Mouse (Mus musculus) embryonic facial prominence, embryonic 15.5 days (tissue): ENCODE data around the gene Lcn2. TPM values are rescaled to one million over a fixed set of nuclear protein-coding genes. Genes with fewer than 3 reads are reported as not detected.
A peak's percentile ranks its signal among the peaks of the same experiment; 100 is the strongest.

ENCODE experiments used
- ATAC-seq: fragments of 200-750 bp; cut with Nextera tagmentation; 2 replicates; pipeline ENCODE4 v1.8.0; 2017; ENCODE audit warnings: low read depth, moderate TSS enrichment; ENCODE audit not compliant: insufficient number of reproducible peaks, low FRiP score, low TSS enrichment
- H3K27ac ChIP-seq: fragments of 300-500 bp; sonication (generic); replicated peaks from 2 replicates; pipeline ENCODE4 v1.5.1; 2015; ENCODE audit warnings: mild to moderate bottlenecking, inconsistent platforms
- H3K27me3 ChIP-seq: fragments of 300-500 bp; sonication (generic); 2 replicates; pipeline ENCODE4 v1.6.1; 2015; ENCODE audit warnings: inconsistent platforms
- H3K36me3 ChIP-seq: fragments of 300-500 bp; sonication (generic); 2 replicates; pipeline ENCODE4 v1.6.1; 2015; ENCODE audit warnings: mild to moderate bottlenecking, inconsistent platforms
- H3K4me1 ChIP-seq: fragments of 300-500 bp; sonication (generic); 2 replicates; pipeline ENCODE4 v1.6.1; 2015; ENCODE audit warnings: inconsistent platforms
- H3K4me2 ChIP-seq: fragments of 300-500 bp; sonication (generic); replicated peaks from 2 replicates; pipeline ENCODE4 v1.6.1; 2015; ENCODE audit warnings: mild to moderate bottlenecking, inconsistent platforms
- H3K4me3 ChIP-seq: fragments of 300-500 bp; sonication (generic); replicated peaks from 2 replicates; pipeline ENCODE4 v1.5.1; 2015; ENCODE audit warnings: mild to moderate bottlenecking, inconsistent platforms
- H3K9ac ChIP-seq: fragments of 300-500 bp; sonication (generic); 2 replicates; pipeline ENCODE4 v1.6.1; 2015; ENCODE audit warnings: inconsistent platforms
- H3K9me3 ChIP-seq: fragments of 300-500 bp; sonication (generic); replicated peaks from 2 replicates; pipeline ENCODE4 v1.6.1; 2016; ENCODE audit warnings: inconsistent platforms
- WGBS: fragments of 180-500 bp; shearing (Covaris S2); methylation state at CpG from one replicate; pipeline ENCODE4 v1.1.7; 2015; 5-methylcytosine and 5-hydroxymethylcytosine counted together
- polyA plus RNA-seq: library from polyadenylated mRNA; unstranded; fragments of >200 nt; fragmentation: Nextera tagmentation; extraction: Ambion mirVana; gene quantifications from 2 replicates; pipeline ENCODE4 v1.2.1, GENCODE M21; 2015

Lcn2 gene
- polyA plus RNA-seq, 1 experiment from 2014 or later = 6.5 TPM

- no peak for ATAC-seq
- H3K4me2 ChIP-seq = no peak overlapping the region
- no peak overlapping the region for H3K4me3 ChIP-seq
- 77% methylated on average over 13 of the region's 13 CpGs for WGBS
- H3K27ac ChIP-seq = peak overlapping the region; percentile 55; the same call in 1 of the 2 replicates
- H3K4me1 ChIP-seq = peaks cover 33% of the 10 kb centered on the region
- H3K27me3 ChIP-seq = no peaks in the 10 kb centered on the region
- no peak overlapping the region for H3K9ac ChIP-seq
- H3K36me3 ChIP-seq = peaks cover 41% of the 10 kb centered on the region
- no peaks in the 10 kb centered on the region for H3K9me3 ChIP-seq
Observed at GRCm38 (mm10) chr2:32340836-32341633, 47.0 kb downstream of the Lcn2 start.

- no peak overlapping the region for H3K9ac ChIP-seq
- WGBS = 45% methylated on average over 26 of the region's 26 CpGs
- H3K27ac ChIP-seq = no peak overlapping the region
- H3K27me3 ChIP-seq = no peaks in the 10 kb centered on the region
- H3K4me3 ChIP-seq = no peak overlapping the region
- H3K4me1 ChIP-seq = peaks cover 33% of the 10 kb centered on the region
- H3K36me3 ChIP-seq = peaks cover 51% of the 10 kb centered on the region
- ATAC-seq = no peak
- H3K9me3 ChIP-seq = no peaks in the 10 kb centered on the region
- H3K4me2 ChIP-seq = no peak overlapping the region
Observed at GRCm38 (mm10) chr2:32339912-32340642, 48.0 kb downstream of the Lcn2 start.

- peaks cover 1% of the 10 kb centered on the region; the same call in 1 of the 2 replicates for H3K4me1 ChIP-seq
- H3K9me3 ChIP-seq = no peaks in the 10 kb centered on the region
- WGBS = 59% methylated on average over 15 of the region's 15 CpGs
- H3K27me3 ChIP-seq = no peaks in the 10 kb centered on the region
- ATAC-seq = no peak
- H3K4me2 ChIP-seq = no peak overlapping the region
- H3K4me3 ChIP-seq = no peak overlapping the region
- peaks cover 62% of the 10 kb centered on the region for H3K36me3 ChIP-seq
- H3K27ac ChIP-seq = no peak overlapping the region
- no peak overlapping the region for H3K9ac ChIP-seq
Observed at GRCm38 (mm10) chr2:32335888-32336287, 52.2 kb downstream of the Lcn2 start.

Other genes with a start within 250 kb of the Lcn2 start
- gene Prrc2b, start 237.2 kb downstream of the Lcn2 start, polyA plus RNA-seq = 54.0 and 56.2 TPM in 2 replicates
- gene Pomt1, start 151.7 kb downstream of the Lcn2 start, polyA plus RNA-seq = 25.1 and 26.3 TPM in 2 replicates
- 66.9 and 67.1 TPM in 2 replicates for gene Uck1, start 128.1 kb downstream of the Lcn2 start, polyA plus RNA-seq
- 31.6 and 33.9 TPM in 2 replicates for gene Golga2, start 100.9 kb downstream of the Lcn2 start, polyA plus RNA-seq
- 450 and 462 TPM in 2 replicates for gene Swi5, start 100.2 kb downstream of the Lcn2 start, polyA plus RNA-seq
- 54.6 and 57.3 TPM in 2 replicates for gene Ciz1, start 35.9 kb downstream of the Lcn2 start, polyA plus RNA-seq
- 30.7 and 31.5 TPM in 2 replicates for gene Dnm1, start 34.9 kb downstream of the Lcn2 start, polyA plus RNA-seq
- 71.6 and 71.9 TPM in 2 replicates for gene 1110008P14Rik, start 6.3 kb downstream of the Lcn2 start, polyA plus RNA-seq
- gene Ptges2, start 7.6 kb upstream of the Lcn2 start, polyA plus RNA-seq = 28.3 and 29.8 TPM in 2 replicates
- 6.2 and 6.5 TPM in 2 replicates for gene Naif1, start 62.2 kb upstream of the Lcn2 start, polyA plus RNA-seq
- gene Slc25a25, start 63.2 kb upstream of the Lcn2 start, polyA plus RNA-seq = 20.8 and 22.1 TPM in 2 replicates
- 19.5 and 21.0 TPM in 2 replicates for gene Fam102a, start 147.1 kb upstream of the Lcn2 start, polyA plus RNA-seq
- gene Dpm2, start 182.6 kb upstream of the Lcn2 start, polyA plus RNA-seq = 113 and 119 TPM in 2 replicates
- gene Pip5kl1, start 186.5 kb upstream of the Lcn2 start, polyA plus RNA-seq = 0.53 and 0.94 TPM in 2 replicates
- gene 9430097D07Rik, start 187.4 kb upstream of the Lcn2 start, polyA plus RNA-seq = 0.11 and 0.12 TPM in 2 replicates
- gene St6galnac4, start 198.8 kb upstream of the Lcn2 start, polyA plus RNA-seq = 34.8 and 36.5 TPM in 2 replicates
- gene St6galnac6, start 211.5 kb upstream of the Lcn2 start, polyA plus RNA-seq = 26.9 and 27.7 TPM in 2 replicates
- gene Ak1, start 233.5 kb upstream of the Lcn2 start, polyA plus RNA-seq = 67.9 and 83.8 TPM in 2 replicates